Mouse (Mus musculus): ENCODE measurements around the gene Lrrc1. TPM values are rescaled to one million over a fixed set of nuclear protein-coding genes. Genes with fewer than 3 reads are reported as not detected.

The Lrrc1 gene
- total RNA-seq, 2 experiments from 2014 or later, result 10.9 to 17.1 TPM

- peak; percentile 53 for ATAC-seq (replicated peaks; ENCODE audit: poor library complexity, severe bottlenecking)
Observed at GRCm38 (mm10) chr9:77398856-77399631, 145.6 kb downstream of the Lrrc1 start.

- no peak for ATAC-seq (replicated peaks; ENCODE audit: poor library complexity, severe bottlenecking)
Observed at GRCm38 (mm10) chr9:77397027-77397426, 147.6 kb downstream of the Lrrc1 start.

GRCm38 (mm10) chr9:77391248-77391647 is 153.4 kb downstream of the Lrrc1 start:
- peak; percentile 73 for ATAC-seq (replicated peaks; ENCODE audit: poor library complexity, severe bottlenecking)

GRCm38 (mm10) chr9:77388956-77389355 is 155.7 kb downstream of the Lrrc1 start:
- no peak for ATAC-seq (replicated peaks; ENCODE audit: poor library complexity, severe bottlenecking)

- peak; percentile 42; the same call in 1 of the 2 replicates for ATAC-seq (replicated peaks; ENCODE audit: poor library complexity, severe bottlenecking)
Observed at GRCm38 (mm10) chr9:77386751-77387150, 157.9 kb downstream of the Lrrc1 start.

GRCm38 (mm10) chr9:77385611-77386010 is 159.1 kb downstream of the Lrrc1 start:
- no peak for ATAC-seq (replicated peaks; ENCODE audit: poor library complexity, severe bottlenecking)

- no peak for ATAC-seq (replicated peaks; ENCODE audit: poor library complexity, severe bottlenecking)
Observed at GRCm38 (mm10) chr9:77384651-77385050, 160.0 kb downstream of the Lrrc1 start.

GRCm38 (mm10) chr9:77383951-77384350 is 160.7 kb downstream of the Lrrc1 start:
- no peak for ATAC-seq (replicated peaks; ENCODE audit: poor library complexity, severe bottlenecking)

GRCm38 (mm10) chr9:77382514-77382913 is 162.2 kb downstream of the Lrrc1 start:
- ATAC-seq (replicated peaks; ENCODE audit: poor library complexity, severe bottlenecking), result no peak

GRCm38 (mm10) chr9:77381565-77381964 is 163.1 kb downstream of the Lrrc1 start:
- ATAC-seq (replicated peaks; ENCODE audit: poor library complexity, severe bottlenecking), result peak; percentile 69

Other genes with a start within 250 kb of the Lrrc1 start
- gene Mlip, start 191.9 kb downstream of the Lrrc1 start, total RNA-seq (2014; fragmentation: Nextera tagmentation), result not detected in 2 replicates
- not detected in 2 replicates for gene Mlip, start 191.9 kb downstream of the Lrrc1 start, total RNA-seq (2017)
- not detected in 2 replicates for gene Klhl31, start 91.6 kb upstream of the Lrrc1 start, total RNA-seq (2014; fragmentation: Nextera tagmentation)
- gene Klhl31, start 91.6 kb upstream of the Lrrc1 start, total RNA-seq (2017), result not detected in 2 replicates
- gene Gclc, start 209.7 kb upstream of the Lrrc1 start, total RNA-seq (2014; fragmentation: Nextera tagmentation), result 44.6 and 47.5 TPM in 2 replicates
- gene Gclc, start 209.7 kb upstream of the Lrrc1 start, total RNA-seq (2017), result 52.3 and 56.8 TPM in 2 replicates

Measured in granulocyte monocyte progenitor cell, adult 5-6 weeks (primary cell).